Mouse (Mus musculus): ENCODE measurements around the gene Bud13. TPM values are rescaled to one million over a fixed set of nuclear protein-coding genes. Genes with fewer than 3 reads are reported as not detected.
A peak's percentile ranks its signal among the peaks of the same experiment; 100 is the strongest.
"Not testable (repeated sequence)": the region's sequence is repeated elsewhere in the genome, so short reads cannot be mapped to it uniquely, and the experiment has no call there.

Bud13 gene
- polyA plus RNA-seq, 1 experiment from 2014 or later: 34.7 TPM

GRCm38 (mm10) chr9:46314921-46315320 is 32.1 kb downstream of the Bud13 start:
- H3K27ac ChIP-seq (replicated peaks): no peak overlapping the region
- WGBS: 48% methylated on average over 2 of the region's 2 CpGs

GRCm38 (mm10) chr9:46315807-46316365 is 33.1 kb downstream of the Bud13 start:
- peak overlapping the region; percentile 46; the same call in 1 of the 2 replicates for H3K27ac ChIP-seq (replicated peaks)
- peaks cover 28% of the 10 kb centered on the region for H3K4me1 ChIP-seq
- no peaks in the 10 kb centered on the region for H3K36me3 ChIP-seq (replicated peaks)
- 0 out of 2 replicates have a peak overlapping the region, but pooled peaks have one; percentile 11 for H3K4me3 ChIP-seq
- DNase-seq (ENCODE audit: low spot score): no peak
- WGBS: 39% methylated on average over 11 of the region's 11 CpGs
- peaks cover 7% of the 10 kb centered on the region; the same call in 1 of the 2 replicates for H3K9me3 ChIP-seq
- 0 out of 2 replicates have a peak, but pooled peaks cover 15% of the 10 kb centered on the region for H3K27me3 ChIP-seq (replicated peaks; ENCODE audit: low read depth, poor library complexity, severe bottlenecking)

More at GRCm38 (mm10) chr9:46314921-46315320, 32.1 kb downstream of the Bud13 start:
- Histone ChIP-seq H3K4me1 (peaks cover 28% of the 10 kb centered on the region), H3K36me3 (replicated peaks) (no peaks in the 10 kb centered on the region), H3K9me3 (peaks cover 5% of the 10 kb centered on the region; the same call in 1 of the 2 replicates), H3K27me3 (replicated peaks; ENCODE audit: low read depth, poor library complexity, severe bottlenecking) (peaks cover 18% of the 10 kb centered on the region), H3K4me3 (no peak overlapping the region)
- DNase-seq (ENCODE audit: low spot score): no peak

- Histone ChIP-seq H3K4me1 (peaks cover 28% of the 10 kb centered on the region), H3K27ac (replicated peaks) (peak overlapping the region; percentile 46; the same call in 1 of the 2 replicates), H3K9me3 (peaks cover 7% of the 10 kb centered on the region; the same call in 1 of the 2 replicates), H3K4me3 (0 out of 2 replicates have a peak overlapping the region, but pooled peaks have one; percentile 11), H3K27me3 (replicated peaks; ENCODE audit: low read depth, poor library complexity, severe bottlenecking) (0 out of 2 replicates have a peak, but pooled peaks cover 15% of the 10 kb centered on the region), H3K36me3 (replicated peaks) (no peaks in the 10 kb centered on the region)
- DNase-seq (ENCODE audit: low spot score): peak; percentile 65
- WGBS: 13% methylated on average over 5 of the region's 5 CpGs
Observed at GRCm38 (mm10) chr9:46316388-46316787, 33.6 kb downstream of the Bud13 start.

- H3K4me1 ChIP-seq: peaks cover 28% of the 10 kb centered on the region
- no peak for DNase-seq (ENCODE audit: low spot score)
- peaks cover 7% of the 10 kb centered on the region; the same call in 1 of the 2 replicates for H3K9me3 ChIP-seq
- H3K27ac ChIP-seq (replicated peaks): no peak overlapping the region
- WGBS: 55% methylated on average over 8 of the region's 8 CpGs
- no peaks in the 10 kb centered on the region for H3K36me3 ChIP-seq (replicated peaks)
- H3K4me3 ChIP-seq: no peak overlapping the region
- H3K27me3 ChIP-seq (replicated peaks; ENCODE audit: low read depth, poor library complexity, severe bottlenecking): 0 out of 2 replicates have a peak, but pooled peaks cover 15% of the 10 kb centered on the region
Observed at GRCm38 (mm10) chr9:46316909-46317308, 34.1 kb downstream of the Bud13 start.

- no peak overlapping the region for H3K27ac ChIP-seq (replicated peaks)
- H3K4me1 ChIP-seq: peaks cover 28% of the 10 kb centered on the region
- no peak overlapping the region for H3K4me3 ChIP-seq
- 96% methylated on average over 3 of the region's 3 CpGs for WGBS
- H3K9me3 ChIP-seq: peaks cover 7% of the 10 kb centered on the region; the same call in 1 of the 2 replicates
- DNase-seq (ENCODE audit: low spot score): no peak
- H3K27me3 ChIP-seq (replicated peaks; ENCODE audit: low read depth, poor library complexity, severe bottlenecking): 0 out of 2 replicates have a peak, but pooled peaks cover 12% of the 10 kb centered on the region
- H3K36me3 ChIP-seq (replicated peaks): no peaks in the 10 kb centered on the region
Observed at GRCm38 (mm10) chr9:46317957-46318356, 35.1 kb downstream of the Bud13 start.

- 88% methylated on average over 6 of the region's 6 CpGs for WGBS
- DNase-seq (ENCODE audit: low spot score): not testable (repeated sequence)
Observed at GRCm38 (mm10) chr9:46319886-46320285, 37.1 kb downstream of the Bud13 start, which contains the start of gene 4931429L15Rik. TSS of gene 4931429L15Rik (minus strand) at chr9:46319986.

GRCm38 (mm10) chr9:46320461-46320860 is 37.7 kb downstream of the Bud13 start:
- H3K4me3 ChIP-seq: no peak overlapping the region
- no peak overlapping the region for H3K27ac ChIP-seq (replicated peaks)
- no peak for DNase-seq (ENCODE audit: low spot score)
- 77% methylated on average over 2 of the region's 2 CpGs for WGBS
- peaks cover 7% of the 10 kb centered on the region; the same call in 1 of the 2 replicates for H3K9me3 ChIP-seq
- peaks cover 17% of the 10 kb centered on the region for H3K4me1 ChIP-seq
- H3K36me3 ChIP-seq (replicated peaks): no peaks in the 10 kb centered on the region
- H3K27me3 ChIP-seq (replicated peaks; ENCODE audit: low read depth, poor library complexity, severe bottlenecking): no peaks in the 10 kb centered on the region

More at GRCm38 (mm10) chr9:46319886-46320285, 37.1 kb downstream of the Bud13 start, which contains the start of gene 4931429L15Rik:
- H3K36me3 ChIP-seq (replicated peaks); H3K27me3 ChIP-seq (replicated peaks; ENCODE audit: low read depth, poor library complexity, severe bottlenecking); H3K9me3 ChIP-seq; H3K4me3 ChIP-seq; H3K27ac ChIP-seq (replicated peaks): not testable (repeated sequence)
- H3K4me1 ChIP-seq: peaks cover 22% of the 10 kb centered on the region

- Histone ChIP-seq H3K9me3 (no peaks in the 10 kb centered on the region), H3K27me3 (replicated peaks; ENCODE audit: low read depth, poor library complexity, severe bottlenecking) (peaks cover 21% of the 10 kb centered on the region), H3K36me3 (replicated peaks) (no peaks in the 10 kb centered on the region), H3K27ac (replicated peaks) (no peak overlapping the region), H3K4me1 (peaks cover 24% of the 10 kb centered on the region), H3K4me3 (no peak overlapping the region)
- DNase-seq (ENCODE audit: low spot score): no peak
- 90% methylated on average over 11 of the region's 11 CpGs for whole genome bisulfite sequencing
Observed at GRCm38 (mm10) chr9:46326694-46327405, 44.0 kb downstream of the Bud13 start.

- Histone ChIP-seq H3K4me3 (peak overlapping the region; percentile 49), H3K4me1 (peaks cover 24% of the 10 kb centered on the region), H3K27me3 (replicated peaks; ENCODE audit: low read depth, poor library complexity, severe bottlenecking) (peaks cover 28% of the 10 kb centered on the region), H3K9me3 (no peaks in the 10 kb centered on the region), H3K36me3 (replicated peaks) (no peaks in the 10 kb centered on the region), H3K27ac (replicated peaks) (peak overlapping the region; percentile 89)
- DNase-seq (ENCODE audit: low spot score): no peak
- 64% methylated on average over 25 of the region's 25 CpGs for WGBS
Observed at GRCm38 (mm10) chr9:46327706-46328571, 45.1 kb downstream of the Bud13 start.

- 4% methylated on average over 30 of the region's 30 CpGs for WGBS
- Histone ChIP-seq H3K36me3 (replicated peaks) (no peaks in the 10 kb centered on the region), H3K27me3 (replicated peaks; ENCODE audit: low read depth, poor library complexity, severe bottlenecking) (peaks cover 34% of the 10 kb centered on the region), H3K9me3 (no peaks in the 10 kb centered on the region), H3K27ac (replicated peaks) (peak overlapping the region; percentile 89), H3K4me3 (peak overlapping the region; percentile 49), H3K4me1 (peaks cover 24% of the 10 kb centered on the region)
- peak; percentile 83 for DNase-seq (ENCODE audit: low spot score)
Observed at GRCm38 (mm10) chr9:46328572-46329249, 45.9 kb downstream of the Bud13 start.

GRCm38 (mm10) chr9:46329250-46329648 is 46.4 kb downstream of the Bud13 start:
- peak overlapping the region; percentile 49 for H3K4me3 ChIP-seq
- no peaks in the 10 kb centered on the region for H3K9me3 ChIP-seq
- peak; percentile 76 for DNase-seq (ENCODE audit: low spot score)
- H3K27me3 ChIP-seq (replicated peaks; ENCODE audit: low read depth, poor library complexity, severe bottlenecking): peaks cover 39% of the 10 kb centered on the region
- H3K27ac ChIP-seq (replicated peaks): peak overlapping the region; percentile 89
- WGBS: 2% methylated on average over 19 of the region's 19 CpGs
- H3K4me1 ChIP-seq: peaks cover 25% of the 10 kb centered on the region
- no peaks in the 10 kb centered on the region for H3K36me3 ChIP-seq (replicated peaks)

All from embryonic facial prominence, embryonic 10.5 days (tissue).